Mouse (Mus musculus) heart, embryonic 11.5 days (tissue): Measurements from ENCODE around the gene Mthfd2l. TPM values are rescaled to one million over a fixed set of nuclear protein-coding genes. Genes with fewer than 3 reads are reported as not detected.

ENCODE experiments used
- ATAC-seq: fragments of 200-750 bp; cut with Nextera tagmentation; replicated peaks from 2 replicates; pipeline ENCODE4 v1.8.0; 2017; ENCODE audit warnings: moderate library complexity; ENCODE audit not compliant: insufficient number of reproducible peaks, low FRiP score, low TSS enrichment
- H3K27ac ChIP-seq: fragments of 300-500 bp; sonication (generic); 2 replicates; pipeline ENCODE4 v1.5.1; 2014; ENCODE audit warnings: mild to moderate bottlenecking, low read depth, low read length
- H3K27me3 ChIP-seq: fragments of 300-500 bp; sonication (generic); 2 replicates; pipeline ENCODE4 v1.6.1; 2014; ENCODE audit warnings: mild to moderate bottlenecking, low read length, mixed read lengths; ENCODE audit not compliant: control insufficient read depth, insufficient read depth
- H3K36me3 ChIP-seq: fragments of 300-500 bp; sonication (generic); 2 replicates; pipeline ENCODE4 v1.6.1; 2014; ENCODE audit warnings: mild to moderate bottlenecking, low read length, moderate library complexity, mixed read lengths; ENCODE audit not compliant: control insufficient read depth, insufficient read depth
- H3K4me1 ChIP-seq: fragments of 300-500 bp; sonication (generic); 2 replicates; pipeline ENCODE4 v1.6.1; 2014; ENCODE audit warnings: low read length; ENCODE audit not compliant: control insufficient read depth, insufficient read depth
- H3K4me2 ChIP-seq: fragments of 300-500 bp; sonication (generic); 2 replicates; pipeline ENCODE4 v1.6.1; 2014; ENCODE audit warnings: mild to moderate bottlenecking, moderate library complexity
- H3K4me3 ChIP-seq: fragments of 300-500 bp; sonication (generic); 2 replicates; pipeline ENCODE4 v1.5.1; 2014; ENCODE audit warnings: low read depth, low read length
- H3K9ac ChIP-seq: fragments of 300-500 bp; sonication (generic); 2 replicates; pipeline ENCODE4 v1.6.1; 2014; ENCODE audit warnings: mild to moderate bottlenecking, low read depth, low read length, moderate library complexity
- H3K9me3 ChIP-seq: fragments of 300-500 bp; sonication (generic); replicated peaks from 2 replicates; pipeline ENCODE4 v1.6.1; 2016; ENCODE audit warnings: low read length; ENCODE audit not compliant: control insufficient read depth
- WGBS: fragments of 180-500 bp; shearing (Covaris S2); extraction: QIAGEN DNeasy Blood & Tissue Kit; methylation state at CpG from one replicate; pipeline ENCODE4 v1.1.7; 2014; ENCODE audit not compliant: insufficient replicate concordance; 5-methylcytosine and 5-hydroxymethylcytosine counted together
- polyA plus RNA-seq: library from polyadenylated mRNA; unstranded; fragments of >200 nt; fragmentation: Nextera tagmentation; extraction: Ambion mirVana; gene quantifications from 2 replicates; pipeline ENCODE4 v1.2.1, GENCODE M21; 2014

The Mthfd2l gene
- polyA plus RNA-seq, 1 experiment from 2014 or later, result 32.5 TPM

GRCm38 (mm10) chr5:90922958-90923357, 8.0 kb upstream of the Mthfd2l start:
- no peaks in the 10 kb centered on the region for H3K4me1 ChIP-seq
- no peaks in the 10 kb centered on the region for H3K36me3 ChIP-seq
- H3K4me2 ChIP-seq, result no peak overlapping the region
- WGBS, result 84% methylated on average over 4 of the region's 4 CpGs
- ATAC-seq, result no peak
- no peaks in the 10 kb centered on the region for H3K27me3 ChIP-seq
- H3K27ac ChIP-seq, result no peak overlapping the region
- no peak overlapping the region for H3K4me3 ChIP-seq
- no peaks in the 10 kb centered on the region for H3K9me3 ChIP-seq
- H3K9ac ChIP-seq, result no peak overlapping the region

- H3K27ac ChIP-seq, result peak overlapping the region; percentile 95; the same call in 1 of the 2 replicates
- H3K9me3 ChIP-seq, result no peaks in the 10 kb centered on the region
- H3K36me3 ChIP-seq, result peaks cover 3% of the 10 kb centered on the region; the same call in 1 of the 2 replicates
- H3K9ac ChIP-seq, result peak overlapping the region; percentile 95
- WGBS, result 60% methylated on average over 2 of the region's 2 CpGs
- no peaks in the 10 kb centered on the region for H3K27me3 ChIP-seq
- H3K4me1 ChIP-seq, result peaks cover 6% of the 10 kb centered on the region; the same call in 1 of the 2 replicates
- ATAC-seq, result 0 out of 2 replicates have a peak, but pooled peaks have one; percentile 9
- peak overlapping the region; percentile 79 for H3K4me3 ChIP-seq
- H3K4me2 ChIP-seq, result peak overlapping the region; percentile 75
These were observed 371 bp upstream of the Mthfd2l start for GRCm38 (mm10) chr5:90930546-90930945.

GRCm38 (mm10) chr5:90931911-90932310, 994 bp downstream of the Mthfd2l start:
- Histone ChIP-seq H3K36me3 (peaks cover 3% of the 10 kb centered on the region; the same call in 1 of the 2 replicates), H3K4me3 (peak overlapping the region; percentile 79), H3K4me2 (peak overlapping the region; percentile 75), H3K27me3 (no peaks in the 10 kb centered on the region), H3K4me1 (peaks cover 6% of the 10 kb centered on the region; the same call in 1 of the 2 replicates), H3K9ac (peak overlapping the region; percentile 95), H3K27ac (peak overlapping the region; percentile 95), H3K9me3 (no peaks in the 10 kb centered on the region)
- ATAC-seq, result no peak
- WGBS, result 15% methylated on average over 6 of the region's 6 CpGs

- no peak overlapping the region for H3K27ac ChIP-seq
- H3K4me2 ChIP-seq, result no peak overlapping the region
- H3K36me3 ChIP-seq, result peaks cover 3% of the 10 kb centered on the region; the same call in 1 of the 2 replicates
- no peak overlapping the region for H3K4me3 ChIP-seq
- ATAC-seq, result no peak
- WGBS, result 78% methylated on average over 2 of the region's 2 CpGs
- H3K9me3 ChIP-seq, result no peaks in the 10 kb centered on the region
- H3K4me1 ChIP-seq, result peaks cover 6% of the 10 kb centered on the region; the same call in 1 of the 2 replicates
- H3K9ac ChIP-seq, result no peak overlapping the region
- H3K27me3 ChIP-seq, result no peaks in the 10 kb centered on the region
These were observed 5.8 kb downstream of the Mthfd2l start for GRCm38 (mm10) chr5:90936706-90937105.

GRCm38 (mm10) chr5:90945453-90945852, 14.5 kb downstream of the Mthfd2l start:
- Histone ChIP-seq H3K4me2 (no peak overlapping the region), H3K4me1 (no peaks in the 10 kb centered on the region), H3K27me3 (no peaks in the 10 kb centered on the region), H3K9ac (no peak overlapping the region), H3K4me3 (no peak overlapping the region), H3K9me3 (no peaks in the 10 kb centered on the region), H3K27ac (no peak overlapping the region), H3K36me3 (no peaks in the 10 kb centered on the region)
- no peak for ATAC-seq
- WGBS, result 85% methylated on average over 2 of the region's 2 CpGs

GRCm38 (mm10) chr5:90949499-90949898, 18.6 kb downstream of the Mthfd2l start:
- no peak for ATAC-seq
- no peak overlapping the region for H3K4me3 ChIP-seq
- no peaks in the 10 kb centered on the region for H3K27me3 ChIP-seq

GRCm38 (mm10) chr5:90951475-90951874, 20.6 kb downstream of the Mthfd2l start:
- no peaks in the 10 kb centered on the region for H3K36me3 ChIP-seq
- H3K9ac ChIP-seq, result no peak overlapping the region
- H3K4me1 ChIP-seq, result no peaks in the 10 kb centered on the region
- H3K4me3 ChIP-seq, result no peak overlapping the region
- H3K27ac ChIP-seq, result no peak overlapping the region
- H3K4me2 ChIP-seq, result no peak overlapping the region
- 37% methylated on average over 2 of the region's 2 CpGs for WGBS
- H3K9me3 ChIP-seq, result no peaks in the 10 kb centered on the region
- no peaks in the 10 kb centered on the region for H3K27me3 ChIP-seq
- no peak for ATAC-seq

More at GRCm38 (mm10) chr5:90949499-90949898, 18.6 kb downstream of the Mthfd2l start:
- no peak overlapping the region for H3K4me2 ChIP-seq
- no peak overlapping the region for H3K9ac ChIP-seq
- H3K36me3 ChIP-seq, result no peaks in the 10 kb centered on the region
- no peaks in the 10 kb centered on the region for H3K4me1 ChIP-seq
- no peak overlapping the region for H3K27ac ChIP-seq
- no peaks in the 10 kb centered on the region for H3K9me3 ChIP-seq
- WGBS, result 65% methylated on average over 15 of the region's 15 CpGs

- WGBS, result 76% methylated on average over 8 of the region's 8 CpGs
- Histone ChIP-seq H3K36me3 (no peaks in the 10 kb centered on the region), H3K9ac (no peak overlapping the region), H3K4me1 (no peaks in the 10 kb centered on the region), H3K4me2 (no peak overlapping the region), H3K4me3 (no peak overlapping the region), H3K27ac (no peak overlapping the region), H3K9me3 (no peaks in the 10 kb centered on the region), H3K27me3 (no peaks in the 10 kb centered on the region)
- no peak for ATAC-seq
These were observed 22.0 kb downstream of the Mthfd2l start for GRCm38 (mm10) chr5:90952731-90953481.

GRCm38 (mm10) chr5:90964316-90964715, 33.4 kb downstream of the Mthfd2l start:
- Histone ChIP-seq H3K4me1 (no peaks in the 10 kb centered on the region), H3K27ac (no peak overlapping the region), H3K4me2 (no peak overlapping the region), H3K4me3 (no peak overlapping the region), H3K9me3 (no peaks in the 10 kb centered on the region), H3K27me3 (no peaks in the 10 kb centered on the region), H3K9ac (no peak overlapping the region), H3K36me3 (no peaks in the 10 kb centered on the region)
- WGBS, result 70% methylated on average over 4 of the region's 4 CpGs
- no peak for ATAC-seq
